Mouse (Mus musculus) ES-E14 (cell line): ENCODE measurements around the gene Ubc.
"Not testable (repeated sequence)": the region's sequence is repeated elsewhere in the genome, so short reads cannot be mapped to it uniquely, and the experiment has no call there.

Experiments
- CHD2 ChIP-seq: IDR thresholded peaks from 2 replicates; pipeline ENCODE4 v1.6.1; 2014; ENCODE audit warnings: mild to moderate bottlenecking, low read depth, low read length, inconsistent platforms
- HCFC1 ChIP-seq: IDR thresholded peaks from 2 replicates; pipeline ENCODE4 v1.6.1; 2012; ENCODE audit warnings: low read length, inconsistent platforms, borderline replicate concordance; ENCODE audit not compliant: insufficient read depth
- ZNF384 ChIP-seq: IDR thresholded peaks from 2 replicates; pipeline ENCODE4 v1.6.1; 2012; ENCODE audit warnings: low read depth, low read length, inconsistent platforms

GRCm38 (mm10) chr5:125412536-125412935 lies 22.5 kb upstream of the Ubc start:
- not testable (repeated sequence) for TF ChIP-seq ZNF384, CHD2, HCFC1
